Comparison of ENCODE assay signal across 27 mouse cellular contexts in genomic region chr13:101924637-101925036, GRCm38 (mm10).
"Had no signal": no experiment of that assay in that cellular context is flagged by ENCODE, and none has a peak within 500 bp of the region (broad histone marks: within the 10 kb centered on the region; RNA-seq: fewer than 3 reads in every experiment).

No protein-coding gene starts in this region.

- H3K36me3 ChIP-seq: embryonic facial prominence, embryonic 10.5 days; embryonic facial prominence, embryonic 12.5 days; embryonic facial prominence, embryonic 13.5 days; embryonic facial prominence, embryonic 15.5 days; forebrain, embryonic 10.5 days; forebrain, embryonic 12.5 days; forebrain, embryonic 15.5 days had no signal

- ATAC-seq: forebrain, embryonic 13.5 days; forebrain, embryonic 14.5 days; forebrain, embryonic 15.5 days; forebrain, embryonic 16.5 days; forebrain, postnatal 0 days had no signal

- H3K4me3 ChIP-seq: embryonic facial prominence, embryonic 10.5 days; embryonic facial prominence, embryonic 12.5 days; embryonic facial prominence, embryonic 13.5 days; embryonic facial prominence, embryonic 15.5 days; erythroblast, embryonic 14.5 days; forebrain, embryonic 10.5 days; forebrain, embryonic 12.5 days; forebrain, embryonic 13.5 days; forebrain, embryonic 15.5 days; gastrocnemius, adult 2 months had no signal

- H3K4me1 ChIP-seq: embryonic facial prominence, embryonic 12.5 days; embryonic facial prominence, embryonic 13.5 days; embryonic facial prominence, embryonic 15.5 days; forebrain, embryonic 10.5 days; forebrain, embryonic 12.5 days; forebrain, embryonic 13.5 days; forebrain, embryonic 15.5 days had no signal

- DNase-seq: cerebellum, adult 18-20 months; cerebellum, adult 2 months; cerebellum, adult 8-10 months; cerebellum, adult 9-10 months; cerebellum, adult 9-11 months; cerebellum, postnatal 10 days; cerebellum, postnatal 14 days; cerebellum, postnatal 25 days; cerebellum, postnatal 36 days; embryo, embryonic 11 days; forebrain, postnatal 0 days; gastrocnemius, adult 2 months; gastrocnemius, postnatal 10 days; gastrocnemius, postnatal 14 days; gastrocnemius, postnatal 25 days; gastrocnemius, postnatal 36 days had no signal

- H3K27ac ChIP-seq: embryonic facial prominence, embryonic 10.5 days; embryonic facial prominence, embryonic 12.5 days; embryonic facial prominence, embryonic 13.5 days; embryonic facial prominence, embryonic 15.5 days; forebrain, embryonic 10.5 days; forebrain, embryonic 12.5 days; forebrain, embryonic 13.5 days; forebrain, embryonic 15.5 days; gastrocnemius, adult 2 months had no signal

- H3K27me3 ChIP-seq: embryonic facial prominence, embryonic 12.5 days; embryonic facial prominence, embryonic 13.5 days; embryonic facial prominence, embryonic 15.5 days; forebrain, embryonic 12.5 days; forebrain, embryonic 13.5 days; forebrain, embryonic 15.5 days had no signal

- H3K4me2 ChIP-seq: embryonic facial prominence, embryonic 12.5 days; embryonic facial prominence, embryonic 13.5 days; embryonic facial prominence, embryonic 15.5 days; forebrain, embryonic 12.5 days; forebrain, embryonic 13.5 days; forebrain, embryonic 15.5 days had no signal

- H3K9me3 ChIP-seq: embryonic facial prominence, embryonic 10.5 days; embryonic facial prominence, embryonic 12.5 days; embryonic facial prominence, embryonic 13.5 days; embryonic facial prominence, embryonic 15.5 days; forebrain, embryonic 10.5 days; forebrain, embryonic 12.5 days; forebrain, embryonic 13.5 days; forebrain, embryonic 15.5 days had no signal

- H3K9ac ChIP-seq: embryonic facial prominence, embryonic 12.5 days; embryonic facial prominence, embryonic 13.5 days; embryonic facial prominence, embryonic 15.5 days; forebrain, embryonic 12.5 days; forebrain, embryonic 13.5 days; forebrain, embryonic 15.5 days; forebrain, postnatal 0 days had no signal
